Mouse (Mus musculus) liver, postnatal 0 days (tissue): ENCODE measurements around the gene Trmt1. TPM values are rescaled to one million over a fixed set of nuclear protein-coding genes. Genes with fewer than 3 reads are reported as not detected.
A peak's percentile ranks its signal among the peaks of the same experiment; 100 is the strongest.

Source experiments
- ATAC-seq: fragments of 200-750 bp; cut with Nextera tagmentation; 2 replicates; pipeline ENCODE4 v1.8.0; 2017; ENCODE audit warnings: mild to moderate bottlenecking, moderate library complexity
- DNase-seq: peaks from one replicate; pipeline ENCODE4 v3.0.0-alpha.2; 2016
- H3K27ac ChIP-seq: fragments of 300-500 bp; sonication (generic); 2 replicates; pipeline ENCODE4 v1.5.1; 2014; ENCODE audit warnings: antibody characterized with exemption, moderate library complexity, mild to moderate bottlenecking, low read depth
- H3K27me3 ChIP-seq: fragments of 300-500 bp; sonication (generic); 2 replicates; pipeline ENCODE4 v1.6.1; 2014; ENCODE audit warnings: low read length, control low read depth, mixed read lengths; ENCODE audit not compliant: insufficient read depth
- H3K36me3 ChIP-seq: fragments of 300-500 bp; sonication (generic); replicated peaks from 2 replicates; pipeline ENCODE4 v1.6.1; 2014; ENCODE audit warnings: mild to moderate bottlenecking, control low read depth, low read length, moderate library complexity, mixed read lengths; ENCODE audit not compliant: insufficient read depth
- H3K4me1 ChIP-seq: fragments of 300-500 bp; sonication (generic); 2 replicates; pipeline ENCODE4 v1.6.1; 2014; ENCODE audit warnings: antibody characterized with exemption, mild to moderate bottlenecking, control low read depth; ENCODE audit not compliant: insufficient read depth
- H3K4me2 ChIP-seq: fragments of 300-500 bp; sonication (generic); 2 replicates; pipeline ENCODE4 v1.6.1; 2014; ENCODE audit warnings: low read depth, mild to moderate bottlenecking, low read length, moderate library complexity, mixed read lengths
- H3K4me3 ChIP-seq: fragments of 300-500 bp; sonication (generic); 2 replicates; pipeline ENCODE4 v1.5.1; 2014; ENCODE audit warnings: low read depth, low read length
- H3K9ac ChIP-seq: fragments of 300-500 bp; sonication (generic); replicated peaks from 2 replicates; pipeline ENCODE4 v1.6.1; 2014; ENCODE audit warnings: mild to moderate bottlenecking, moderate library complexity
- H3K9me3 ChIP-seq: fragments of 300-500 bp; sonication (generic); 2 replicates; pipeline ENCODE4 v1.6.1; 2016; ENCODE audit warnings: mild to moderate bottlenecking, control low read depth, low read length, mixed read lengths
- CTCF ChIP-seq: sonication (generic); IDR thresholded peaks from 2 replicates; pipeline ENCODE4 v1.5.1; 2016; ENCODE audit warnings: antibody characterized with exemption, low read depth
- EP300 ChIP-seq: IDR thresholded peaks from 2 replicates; pipeline ENCODE4 v1.6.1; 2016; ENCODE audit warnings: antibody characterized with exemption, low read depth, mild to moderate bottlenecking
- WGBS: fragments of 180-500 bp; shearing (Covaris S2); extraction: QIAGEN DNeasy Blood & Tissue Kit; methylation state at CpG from one replicate; pipeline ENCODE4 v1.1.7; 2014; ENCODE audit not compliant: insufficient replicate concordance; 5-methylcytosine and 5-hydroxymethylcytosine counted together
- polyA plus RNA-seq: library from polyadenylated mRNA; unstranded; fragments of >200 nt; fragmentation: Nextera tagmentation; extraction: Ambion mirVana; gene quantifications from 2 replicates; pipeline ENCODE4 v1.2.1, GENCODE M21; 2015

Gene Trmt1
- polyA plus RNA-seq, 1 experiment from 2014 or later = 21.3 TPM

GRCm38 (mm10) chr8:84697166-84698130, 11.3 kb downstream of the Trmt1 start:
- H3K9ac ChIP-seq = no peak overlapping the region
- peak; percentile 73 for DNase-seq
- H3K9me3 ChIP-seq = no peaks in the 10 kb centered on the region
- H3K4me2 ChIP-seq = no peak overlapping the region
- H3K4me3 ChIP-seq = no peak overlapping the region
- WGBS = 78% methylated on average over 14 of the region's 14 CpGs
- H3K4me1 ChIP-seq = peaks cover 29% of the 10 kb centered on the region
- TF ChIP-seq EP300 (no peak), CTCF (peak; percentile 80)
- no peaks in the 10 kb centered on the region for H3K27me3 ChIP-seq
- peaks cover 47% of the 10 kb centered on the region for H3K36me3 ChIP-seq
- ATAC-seq = no peak
- H3K27ac ChIP-seq = no peak overlapping the region

- TF ChIP-seq CTCF = no peak
- no peak for TF ChIP-seq EP300
- H3K4me2 ChIP-seq = no peak overlapping the region
- H3K9ac ChIP-seq = no peak overlapping the region
- no peak overlapping the region for H3K4me3 ChIP-seq
- no peak for ATAC-seq
- H3K27ac ChIP-seq = no peak overlapping the region
- peaks cover 51% of the 10 kb centered on the region for H3K36me3 ChIP-seq
- H3K4me1 ChIP-seq = peaks cover 31% of the 10 kb centered on the region
- 81% methylated on average over 5 of the region's 5 CpGs for WGBS
- no peak for DNase-seq
- no peaks in the 10 kb centered on the region for H3K9me3 ChIP-seq
- H3K27me3 ChIP-seq = no peaks in the 10 kb centered on the region
Observed at GRCm38 (mm10) chr8:84698288-84698687, 12.2 kb downstream of the Trmt1 start.

GRCm38 (mm10) chr8:84698929-84699401, 12.9 kb downstream of the Trmt1 start:
- H3K36me3 ChIP-seq = peaks cover 52% of the 10 kb centered on the region
- no peaks in the 10 kb centered on the region for H3K9me3 ChIP-seq
- peak; percentile 2; the same call in 1 of the 2 replicates for ATAC-seq
- no peak overlapping the region; the same call in 1 of the 2 replicates for H3K9ac ChIP-seq
- peaks cover 37% of the 10 kb centered on the region for H3K4me1 ChIP-seq
- H3K4me2 ChIP-seq = peak overlapping the region; percentile 37; the same call in 1 of the 2 replicates
- no peak overlapping the region for H3K4me3 ChIP-seq
- TF ChIP-seq CTCF = no peak
- TF ChIP-seq EP300 = no peak
- no peaks in the 10 kb centered on the region for H3K27me3 ChIP-seq
- DNase-seq = peak; percentile 60
- H3K27ac ChIP-seq = peak overlapping the region; percentile 95
- 74% methylated on average over 9 of the region's 9 CpGs for WGBS

- ATAC-seq (no peak), DNase-seq (peak; percentile 77)
- H3K4me3 ChIP-seq = no peak overlapping the region
- 27% methylated on average over 7 of the region's 7 CpGs for WGBS
- peak overlapping the region; percentile 95 for H3K27ac ChIP-seq
- no peaks in the 10 kb centered on the region for H3K9me3 ChIP-seq
- H3K9ac ChIP-seq = peak overlapping the region; percentile 35; the same call in 1 of the 2 replicates
- no peaks in the 10 kb centered on the region for H3K27me3 ChIP-seq
- TF ChIP-seq EP300 (peak; percentile 58), CTCF (peak; percentile 88)
- peak overlapping the region; percentile 37 for H3K4me2 ChIP-seq
- H3K36me3 ChIP-seq = peaks cover 52% of the 10 kb centered on the region
- peaks cover 47% of the 10 kb centered on the region for H3K4me1 ChIP-seq
Observed at GRCm38 (mm10) chr8:84699861-84700322, 13.8 kb downstream of the Trmt1 start.

GRCm38 (mm10) chr8:84700526-84700925, 14.4 kb downstream of the Trmt1 start:
- peak overlapping the region; percentile 95 for H3K27ac ChIP-seq
- peak overlapping the region; percentile 37 for H3K4me2 ChIP-seq
- H3K27me3 ChIP-seq = no peaks in the 10 kb centered on the region
- H3K4me1 ChIP-seq = peaks cover 53% of the 10 kb centered on the region
- TF ChIP-seq EP300 (no peak), CTCF (no peak)
- peak overlapping the region; percentile 35; the same call in 1 of the 2 replicates for H3K9ac ChIP-seq
- ATAC-seq (no peak), DNase-seq (no peak)
- WGBS = 35% methylated on average over 5 of the region's 5 CpGs
- H3K4me3 ChIP-seq = no peak overlapping the region
- no peaks in the 10 kb centered on the region for H3K9me3 ChIP-seq
- peaks cover 48% of the 10 kb centered on the region for H3K36me3 ChIP-seq
